Mouse (Mus musculus): ENCODE results near the gene Elovl4.

- TF ChIP-seq CTCF (IDR thresholded peaks at IDR 0.05; ENCODE audit: control insufficient read depth, insufficient read depth, insufficient replicate concordance, low read depth, low read length) (no peak), POLR2A (IDR thresholded peaks at IDR 0.05; ENCODE audit: control insufficient read depth, low read depth, low read length) (no peak)
Observed at GRCm38 (mm10) chr9:83805977-83806815, at the start of gene Elovl4.
